Mouse (Mus musculus) cortical plate, adult 2 months (tissue): ENCODE results near the gene 4930556J24Rik.
"Not testable (repeated sequence)": the region's sequence is repeated elsewhere in the genome, so short reads cannot be mapped to it uniquely, and the experiment has no call there.

ENCODE experiments used
- CTCF ChIP-seq: fragments of 200-500 bp; IDR thresholded peaks from 2 replicates; pipeline ENCODE4 v1.5.1; 2011; ENCODE audit warnings: mild to moderate bottlenecking, control low read depth, low read length; ENCODE audit not compliant: insufficient read depth; ENCODE audit errors: extremely low read depth
- POLR2A ChIP-seq: fragments of 200-500 bp; IDR thresholded peaks from 2 replicates; pipeline ENCODE4 v1.6.1; 2011; ENCODE audit warnings: mild to moderate bottlenecking, low read length, control low read depth; ENCODE audit not compliant: insufficient read depth; ENCODE audit errors: extremely low read depth

GRCm38 (mm10) chr11:4015796-4016195, 39.2 kb upstream of the 4930556J24Rik start:
- TF ChIP-seq CTCF, POLR2A: not testable (repeated sequence)
